Comparison of ENCODE assay signal across 8 mouse cellular contexts in the genomic region with DNA sequence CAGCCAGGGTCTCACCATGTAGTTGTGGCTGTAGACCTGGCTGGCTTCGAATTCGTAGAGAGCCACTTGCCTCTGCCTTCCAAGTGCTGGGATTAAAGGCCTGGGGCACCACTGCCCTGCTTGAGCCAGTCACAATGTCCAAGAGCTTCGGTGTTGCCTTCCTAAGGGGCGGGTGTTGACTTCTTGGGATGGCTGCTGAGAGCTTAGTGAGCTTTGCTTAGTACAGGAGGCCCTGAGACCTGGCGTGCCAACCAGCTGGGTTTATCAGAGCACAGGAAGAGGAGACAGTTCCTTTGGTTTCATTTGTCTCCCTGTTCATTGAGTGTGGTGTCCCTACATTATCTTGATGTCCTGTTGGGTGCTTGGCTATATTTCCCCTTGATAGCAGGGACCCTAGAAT. TPM values are rescaled to one million over a fixed set of nuclear protein-coding genes. Genes with fewer than 3 reads are reported as not detected.
A peak's percentile ranks its signal among the peaks of the same experiment; 100 is the strongest.
DNase-seq lines count a peak whose midpoint lies in the region; ATAC-seq and TF ChIP-seq lines count a peak whose summit lies in the region.

No protein-coding gene starts in this region.

- peak overlapping the region; percentile 91 for H3K4me3 ChIP-seq in gastrocnemius, adult 2 months
- H3K4me3 ChIP-seq in E14TG2a.4 (replicated peaks; ENCODE audit: low read length), result peak overlapping the region; percentile 95
- H3K4me3 ChIP-seq in hindbrain, embryonic 12.5 days, result peak overlapping the region; percentile 80
- H3K4me3 ChIP-seq in lung, postnatal 0 days (ENCODE audit: low read depth, low read length), result peak overlapping the region; percentile 91

- no peak for DNase-seq in gastrocnemius, adult 2 months
- DNase-seq in gastrocnemius, postnatal 14 days, result no peak
- no peak for DNase-seq in lung, postnatal 0 days (ENCODE audit: low spot score)
- DNase-seq in frontal cortex, adult 2 months (ENCODE audit: extremely low spot score in 1 of 2, low spot score in 1 of 2), result no peak
- DNase-seq in ovary, postnatal 36 days (ENCODE audit: low spot score), result no peak
- no peak for DNase-seq in left cerebral cortex, adult 8-10 months (ENCODE audit: low spot score in 2 of 2)

- peaks cover 90% of the 10 kb centered on the region for H3K4me1 ChIP-seq in E14TG2a.4 (replicated peaks; ENCODE audit: low read depth, low read length)
- peaks cover 66% of the 10 kb centered on the region for H3K4me1 ChIP-seq in hindbrain, embryonic 12.5 days
- peaks cover 43% of the 10 kb centered on the region for H3K4me1 ChIP-seq in lung, postnatal 0 days (ENCODE audit: insufficient read depth, low read depth, low read length)

- ATAC-seq in hindbrain, embryonic 12.5 days (ENCODE audit: low FRiP score), result no peak
- no peak for ATAC-seq in lung, postnatal 0 days

- no peak for TF ChIP-seq CTCF in gastrocnemius, adult 2 months (IDR thresholded peaks at IDR 0.05)
- TF ChIP-seq CTCF in E14TG2a.4 (conservative IDR thresholded peaks at IDR 0.05; ENCODE audit: low read length), result no peak
- TF ChIP-seq CTCF in lung, postnatal 0 days (IDR thresholded peaks at IDR 0.05), result no peak

- intact Hi-C loops in gastrocnemius, adult 2 months (cut with DNase I), result no loop called here
- intact Hi-C loops in gastrocnemius, postnatal 14 days (cut with DNase I; ENCODE audit: low total_unique reads), result no loop called here

- no peaks in the 10 kb centered on the region for H3K9me3 ChIP-seq in E14TG2a.4 (ENCODE audit: low read length)
- no peaks in the 10 kb centered on the region for H3K9me3 ChIP-seq in hindbrain, embryonic 12.5 days (replicated peaks)
- no peaks in the 10 kb centered on the region for H3K9me3 ChIP-seq in lung, postnatal 0 days (ENCODE audit: low read length)

- 0 out of 2 replicates have a peak, but pooled peaks cover 10% of the 10 kb centered on the region for H3K27me3 ChIP-seq in E14TG2a.4 (ENCODE audit: insufficient read depth, low read length)
- H3K27me3 ChIP-seq in hindbrain, embryonic 12.5 days, result no peaks in the 10 kb centered on the region
- H3K27me3 ChIP-seq in lung, postnatal 0 days (replicated peaks; ENCODE audit: insufficient read depth, low read length), result no peaks in the 10 kb centered on the region

- H3K36me3 ChIP-seq in E14TG2a.4 (ENCODE audit: insufficient read depth, low read length), result peaks cover 29% of the 10 kb centered on the region
- 0 out of 2 replicates have a peak, but pooled peaks cover 4% of the 10 kb centered on the region for H3K36me3 ChIP-seq in hindbrain, embryonic 12.5 days
- no peaks in the 10 kb centered on the region for H3K36me3 ChIP-seq in lung, postnatal 0 days (ENCODE audit: insufficient read depth, low read length)

- peak overlapping the region; percentile 89 for H3K27ac ChIP-seq in gastrocnemius, adult 2 months
- H3K27ac ChIP-seq in hindbrain, embryonic 12.5 days, result peak overlapping the region; percentile 24; the same call in 1 of the 2 replicates
- H3K27ac ChIP-seq in lung, postnatal 0 days (ENCODE audit: low read length), result peak overlapping the region; percentile 96

- H3K9ac ChIP-seq in hindbrain, embryonic 12.5 days, result peak overlapping the region; percentile 90
- peak overlapping the region; percentile 93 for H3K9ac ChIP-seq in lung, postnatal 0 days (replicated peaks; ENCODE audit: low read depth)

- peak overlapping the region; percentile 92 for H3K4me2 ChIP-seq in hindbrain, embryonic 12.5 days (replicated peaks)
- H3K4me2 ChIP-seq in lung, postnatal 0 days (replicated peaks; ENCODE audit: low read depth, low read length), result peak overlapping the region; percentile 88

- WGBS in hindbrain, embryonic 12.5 days, result 32% methylated on average over 5 of the region's 5 CpGs
- WGBS in lung, postnatal 0 days, result 12% methylated on average over 5 of the region's 5 CpGs

- no peak for TF ChIP-seq EP300 in lung, postnatal 0 days (IDR thresholded peaks at IDR 0.05)

RNA-seq across cellular contexts. Expression of a gene that starts 1.4 kb away (rescaled TPM):
- 1 to 10 TPM; 4.8 to 7.2 TPM for total RNA-seq in gastrocnemius, adult 2 months (2021)
- 10 to 100 TPM; 12.1 to 15.8 TPM for total RNA-seq in gastrocnemius, postnatal 14 days (2021)
- 42.2 and 43.8 TPM in 2 replicates for polyA plus RNA-seq in hindbrain, embryonic 12.5 days (2016; fragmentation: Nextera tagmentation; extraction: Ambion mirVana)
- 121 and 150 TPM in 2 replicates for polyA plus RNA-seq in lung, postnatal 0 days (2015; fragmentation: Nextera tagmentation; extraction: Ambion mirVana)
- 28.3 and 30.0 TPM in 2 replicates for polyA plus RNA-seq in frontal cortex, adult 2 months (2012; rRNA removed)
- 10 to 100 TPM; 24.7 to 31.8 (median 28.4) TPM for total RNA-seq in left cerebral cortex, adult 8-10 months (2022)

RNA-seq across cellular contexts. Expression of a gene that starts 30.3 kb away (rescaled TPM):
- total RNA-seq in gastrocnemius, adult 2 months (2021), result 1 to 10 TPM; 2.0 to 3.9 TPM
- total RNA-seq in gastrocnemius, postnatal 14 days (2021), result 10 to 100 TPM in 1 of 2 experiments, 1 to 10 TPM in 1; 7.2 to 10.6 TPM
- polyA plus RNA-seq in hindbrain, embryonic 12.5 days (2016; fragmentation: Nextera tagmentation; extraction: Ambion mirVana), result 102 and 105 TPM in 2 replicates
- 22.2 and 22.4 TPM in 2 replicates for polyA plus RNA-seq in lung, postnatal 0 days (2015; fragmentation: Nextera tagmentation; extraction: Ambion mirVana)
- polyA plus RNA-seq in frontal cortex, adult 2 months (2012; rRNA removed), result 666 and 673 TPM in 2 replicates
- total RNA-seq in left cerebral cortex, adult 8-10 months (2022), result 100 to 1,000 TPM; 883 to 958 (median 954) TPM

Comparison
In these comparisons a context has a peak if more than half of its experiments do, and no peak if none do; other contexts are left out.
1. H3K27ac ChIP-seq: peak in every context shown above with its lines; median percentile 96 in lung, postnatal 0 days; 89 in gastrocnemius, adult 2 months; 24 in hindbrain, embryonic 12.5 days.
2. RNA of a gene that starts 30.3 kb away (total RNA-seq): 883 to 958 TPM in left cerebral cortex, adult 8-10 months; 7.2 to 10.6 TPM in gastrocnemius, postnatal 14 days and 2.0 to 3.9 TPM in gastrocnemius, adult 2 months; every median in the first group is over 10 times any median in the second.
3. Peak in every context shown above with its lines, with median percentiles within 50 percentile points of each other: H3K4me3 ChIP-seq.